Mouse (Mus musculus) megakaryocyte-erythroid progenitor cell, adult 5-6 weeks (primary cell): ENCODE data around the gene Vgll4. TPM values are rescaled to one million over a fixed set of nuclear protein-coding genes. Genes with fewer than 3 reads are reported as not detected.
"Not testable (repeated sequence)": the region's sequence is repeated elsewhere in the genome, so short reads cannot be mapped to it uniquely, and the experiment has no call there.

ENCODE experiments used
- ATAC-seq: replicated peaks from 2 replicates; pipeline ENCODE4 v1.8.0; 2016; ENCODE audit warnings: mild to moderate bottlenecking, inconsistent platforms; ENCODE audit not compliant: severe bottlenecking, poor library complexity, low FRiP score, low TSS enrichment
- total RNA-seq, 2 experiments: library from RNA; stranded (forward) in 1 of 2; stranded (reverse) in 1 of 2; fragments of 200-1000, 215-1000 nt in 1 of 2; fragments of >200 nt in 1 of 2; fragmentation: Nextera tagmentation in 1 of 2; gene quantifications; 2 replicates each; pipeline ENCODE4 v1.2.3; 2014 to 2017

Gene Vgll4
- total RNA-seq, 2 experiments from 2014 or later: 19.1 to 25.9 TPM

GRCm38 (mm10) chr6:114904233-114904632 lies 65.6 kb downstream of the Vgll4 start:
- peak; percentile 36 for ATAC-seq

DNA sequence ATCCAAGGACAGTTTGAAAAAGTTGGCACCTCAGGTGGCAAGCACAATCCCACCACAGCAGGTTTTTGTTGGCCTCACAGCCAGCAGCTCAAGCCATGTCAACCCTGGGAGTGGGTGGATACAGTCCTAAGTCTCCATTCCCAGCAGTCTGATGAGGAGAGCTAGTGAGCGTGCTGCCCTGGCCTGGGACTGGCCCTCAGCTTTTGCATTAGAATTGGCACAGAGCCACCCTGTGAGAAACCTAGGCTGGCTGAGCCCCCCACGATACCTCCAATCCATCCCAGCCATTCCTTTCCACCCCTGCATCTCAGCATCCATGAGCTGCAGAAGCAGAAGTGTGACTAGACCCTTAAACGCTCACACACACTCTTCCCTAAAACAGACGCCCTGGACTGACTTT lies 67.9 kb downstream of the Vgll4 start:
- no peak for ATAC-seq

GRCm38 (mm10) chr6:114901321-114901824 lies 68.4 kb downstream of the Vgll4 start:
- peak; percentile 67 for ATAC-seq

GRCm38 (mm10) chr6:114900194-114900593 lies 69.6 kb downstream of the Vgll4 start:
- no peak for ATAC-seq

DNA sequence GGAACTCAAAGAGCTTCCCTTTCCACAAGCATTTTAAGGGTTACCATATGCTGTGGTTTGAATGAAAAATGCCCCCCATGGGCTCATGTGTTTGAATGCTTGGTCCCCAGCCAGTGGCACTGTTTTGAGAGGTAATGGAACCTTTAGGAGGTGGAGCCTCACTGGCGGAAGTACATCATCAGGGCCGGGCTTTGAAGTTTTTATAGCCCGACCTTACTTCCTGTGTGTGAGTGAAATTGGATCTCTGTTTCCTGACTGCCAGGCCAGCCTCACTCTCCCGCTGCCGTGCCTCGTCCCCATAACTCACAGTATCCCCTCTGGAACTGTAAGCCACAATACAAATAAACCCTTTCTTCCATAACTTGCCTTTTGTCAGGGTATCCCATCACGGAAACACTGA lies 70.1 kb downstream of the Vgll4 start:
- no peak for ATAC-seq

DNA sequence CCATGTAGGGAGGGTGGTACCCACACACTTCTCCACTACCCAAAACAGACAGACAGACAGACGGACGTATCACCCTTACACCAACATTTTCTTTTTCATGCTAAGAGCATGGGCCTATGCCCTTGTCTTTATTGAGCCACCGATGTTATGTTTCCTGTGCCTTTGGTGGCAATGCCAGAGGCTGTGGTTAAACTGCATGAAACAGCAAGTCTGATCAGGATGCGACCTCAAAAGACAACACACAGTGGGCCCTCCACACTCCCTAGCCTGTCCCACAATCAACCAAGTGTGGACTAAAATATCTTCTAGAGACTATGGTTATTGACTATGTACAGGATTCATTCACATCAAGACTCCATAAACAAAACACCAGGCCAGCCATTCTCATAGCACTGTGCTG lies 70.8 kb downstream of the Vgll4 start:
- no peak for ATAC-seq

GRCm38 (mm10) chr6:114896281-114896680 lies 73.5 kb downstream of the Vgll4 start:
- ATAC-seq: no peak

DNA sequence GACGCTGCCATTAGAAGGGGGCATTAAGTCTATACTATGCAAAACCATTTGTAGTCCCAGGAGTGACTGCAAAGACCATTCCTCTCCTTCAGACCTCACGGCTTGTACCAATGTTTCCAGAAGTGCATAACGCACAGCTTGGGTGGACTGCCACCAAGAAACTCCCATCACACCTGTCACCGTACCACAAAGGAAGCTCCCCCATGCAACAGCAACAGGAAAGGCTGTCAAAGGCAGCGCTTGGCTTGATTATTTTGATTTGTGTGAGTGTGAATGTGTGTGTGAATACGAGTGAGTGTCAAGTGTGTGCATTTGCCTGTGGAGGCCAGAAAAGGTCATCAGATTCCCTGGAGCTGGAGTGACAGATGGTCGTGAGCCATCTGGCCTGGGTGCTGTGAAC lies 74.6 kb downstream of the Vgll4 start:
- no peak for ATAC-seq

DNA sequence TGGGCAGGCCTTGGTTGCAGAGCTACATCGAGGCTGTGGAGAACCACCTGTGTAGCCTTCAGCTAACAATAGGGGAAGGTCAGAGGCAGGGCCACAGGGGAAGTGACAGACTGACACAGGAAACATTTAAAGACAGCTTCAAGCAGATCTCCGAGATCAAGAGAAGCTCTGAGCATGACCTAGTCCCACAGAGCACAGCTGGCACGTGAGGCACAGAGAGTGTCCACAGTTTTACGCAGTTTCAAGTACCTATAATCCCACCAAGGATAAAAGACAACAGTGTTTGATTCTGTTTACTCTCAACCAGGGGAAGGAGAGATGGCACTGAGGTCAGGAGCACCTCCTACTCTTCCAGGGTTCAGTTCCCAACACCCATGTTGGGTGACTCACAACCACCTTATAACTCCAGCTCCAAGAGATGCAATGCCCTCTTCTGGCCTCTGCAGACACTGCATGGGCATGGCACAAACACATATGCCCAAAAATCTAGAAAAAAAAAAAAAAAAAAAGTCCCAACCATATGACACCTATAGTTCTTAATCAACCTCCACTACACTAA lies 75.2 kb downstream of the Vgll4 start:
- ATAC-seq: peak; percentile 8; the same call in 1 of the 2 replicates

DNA sequence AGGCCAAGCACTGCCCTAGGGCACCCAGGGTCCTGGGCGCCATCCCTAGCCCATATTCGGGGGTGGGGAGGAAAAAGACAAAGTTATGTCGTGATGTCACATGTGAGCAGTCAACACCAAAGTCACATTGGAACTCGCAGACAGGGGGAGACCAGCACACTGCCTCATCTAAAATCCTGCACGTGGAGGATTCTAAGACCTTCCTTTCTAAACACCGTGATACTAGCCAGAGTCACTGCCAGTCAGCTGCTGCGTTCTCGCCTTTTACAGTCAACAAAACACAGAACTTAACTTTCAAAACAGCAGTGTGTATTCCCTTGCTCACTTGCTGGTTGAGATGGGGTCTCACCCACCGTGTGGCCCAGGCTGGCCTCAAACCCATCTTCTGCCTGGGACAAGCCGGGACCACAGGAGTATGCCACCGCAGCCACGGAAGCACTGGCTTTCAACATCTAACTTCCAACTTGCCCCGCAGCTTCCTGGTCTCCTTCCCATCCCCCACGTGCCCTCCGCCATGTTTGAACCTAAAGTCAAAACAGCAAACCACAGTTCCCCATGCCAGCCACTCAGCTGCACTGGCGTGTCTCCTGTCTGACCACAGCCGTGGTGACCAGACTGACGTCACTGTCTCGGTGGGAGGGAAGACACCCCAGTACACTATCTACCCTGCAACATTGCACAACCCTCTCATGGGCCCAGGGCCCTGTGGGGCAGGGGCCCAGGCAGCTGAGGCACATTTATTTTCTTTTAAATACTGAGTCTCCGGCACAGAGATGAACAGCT lies 76.2 kb downstream of the Vgll4 start:
- peak; percentile 76 for ATAC-seq

DNA sequence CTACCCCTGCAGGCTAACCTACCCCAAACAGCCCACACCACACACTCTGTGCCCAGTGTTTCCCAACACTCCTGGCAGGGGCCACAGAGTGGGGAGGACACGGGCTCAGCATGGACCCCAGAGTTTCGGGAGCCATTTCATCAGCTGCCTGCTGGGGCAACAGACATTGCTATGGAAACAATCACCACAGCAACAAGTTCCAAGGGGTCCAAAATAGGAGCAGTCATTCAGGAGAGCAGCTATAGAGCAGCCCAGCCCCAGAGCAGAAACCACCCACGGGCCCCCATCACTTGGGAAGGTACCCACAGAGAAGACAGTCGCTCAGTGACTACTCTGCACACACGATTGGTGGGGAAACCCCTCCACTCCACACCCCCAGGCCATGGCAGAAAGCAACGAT lies 77.4 kb downstream of the Vgll4 start:
- ATAC-seq: no peak

- no peak for ATAC-seq
Observed at GRCm38 (mm10) chr6:114891771-114892170, 78.0 kb downstream of the Vgll4 start.

DNA sequence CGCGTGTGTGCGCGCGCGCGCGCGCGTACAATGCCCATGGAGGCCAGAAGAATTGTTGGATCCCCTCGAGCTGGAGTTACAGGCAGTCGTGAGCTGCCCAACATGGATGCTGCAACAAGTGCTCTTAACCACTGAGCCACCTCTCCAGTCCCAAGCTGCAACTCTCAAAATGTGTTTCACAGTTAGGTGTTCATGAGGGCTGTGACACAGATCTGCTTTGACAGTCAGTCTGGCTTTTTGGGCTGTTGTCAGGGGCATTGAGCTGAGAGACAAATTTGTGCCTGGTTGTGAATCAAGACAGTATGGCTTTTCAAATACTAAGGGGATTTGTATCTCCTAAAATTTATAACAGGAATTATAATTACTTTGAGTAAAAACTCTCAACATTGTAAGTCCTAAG lies 78.5 kb downstream of the Vgll4 start:
- ATAC-seq: no peak

DNA sequence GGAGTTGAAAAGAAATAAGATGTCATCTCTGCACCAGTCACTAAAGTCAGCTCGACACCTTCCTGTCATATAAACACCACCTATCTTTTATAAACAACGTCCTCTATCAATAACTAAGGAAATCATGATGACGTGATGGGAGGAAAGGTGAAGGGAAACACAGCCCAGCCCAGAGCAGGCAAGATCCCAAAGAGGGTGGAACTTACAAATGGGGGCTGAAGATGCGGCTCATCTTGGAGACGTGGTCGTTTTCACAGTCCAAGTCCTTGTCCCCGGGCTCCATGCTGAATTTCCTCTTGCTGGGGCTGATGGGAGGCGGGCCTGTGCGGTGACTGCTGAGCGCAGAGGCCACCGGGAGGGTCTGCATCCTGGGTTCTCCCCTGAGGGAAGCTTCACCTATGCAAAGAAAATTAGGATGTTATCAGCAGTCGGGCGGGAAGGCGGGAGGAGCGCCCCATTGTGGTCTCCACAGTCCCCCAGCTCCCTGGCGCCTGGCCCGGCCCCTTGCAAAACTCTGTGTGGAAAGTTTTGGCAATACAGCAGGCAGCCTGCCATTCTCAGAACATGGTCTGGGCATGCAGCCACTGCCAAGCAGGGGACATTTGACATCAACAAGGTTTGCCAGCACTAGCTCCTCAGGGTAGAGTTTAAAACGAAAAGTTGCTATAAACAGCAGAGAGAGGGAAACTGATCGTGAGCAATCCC lies 79.2 kb downstream of the Vgll4 start:
- ATAC-seq: peak; percentile 28

GRCm38 (mm10) chr6:114889971-114890370 lies 79.8 kb downstream of the Vgll4 start:
- not testable (repeated sequence) for ATAC-seq

GRCm38 (mm10) chr6:114888922-114889321 lies 80.9 kb downstream of the Vgll4 start:
- ATAC-seq: no peak

- no peak for ATAC-seq
Observed at GRCm38 (mm10) chr6:114886504-114887361, 83.1 kb downstream of the Vgll4 start.

- no peak for ATAC-seq
Observed at GRCm38 (mm10) chr6:114886012-114886411, 83.8 kb downstream of the Vgll4 start.

GRCm38 (mm10) chr6:114885129-114885528 lies 84.7 kb downstream of the Vgll4 start:
- no peak for ATAC-seq
